Mouse (Mus musculus) embryonic facial prominence, embryonic 13.5 days (tissue): ENCODE measurements around the gene Pofut1. TPM values are rescaled to one million over a fixed set of nuclear protein-coding genes. Genes with fewer than 3 reads are reported as not detected.
"Not testable (repeated sequence)": the region's sequence is repeated elsewhere in the genome, so short reads cannot be mapped to it uniquely, and the experiment has no call there.

Source experiments
- ATAC-seq: fragments of 200-750 bp; cut with Nextera tagmentation; 2 replicates; pipeline ENCODE4 v1.8.0; 2017; ENCODE audit warnings: low read depth; ENCODE audit not compliant: insufficient number of reproducible peaks, insufficient read depth, low FRiP score, low TSS enrichment
- H3K27ac ChIP-seq: fragments of 300-500 bp; sonication (generic); 2 replicates; pipeline ENCODE4 v1.5.1; 2015; ENCODE audit warnings: moderate library complexity, mild to moderate bottlenecking, inconsistent platforms
- H3K27me3 ChIP-seq: fragments of 300-500 bp; sonication (generic); 2 replicates; pipeline ENCODE4 v1.6.1; 2015; ENCODE audit warnings: mild to moderate bottlenecking, inconsistent platforms
- H3K36me3 ChIP-seq: fragments of 300-500 bp; sonication (generic); 2 replicates; pipeline ENCODE4 v1.6.1; 2015; ENCODE audit warnings: mild to moderate bottlenecking, inconsistent platforms
- H3K4me1 ChIP-seq: fragments of 300-500 bp; sonication (generic); 2 replicates; pipeline ENCODE4 v1.6.1; 2015; ENCODE audit warnings: inconsistent platforms
- H3K4me2 ChIP-seq: fragments of 300-500 bp; sonication (generic); 2 replicates; pipeline ENCODE4 v1.6.1; 2015; ENCODE audit warnings: moderate library complexity, mild to moderate bottlenecking, inconsistent platforms
- H3K4me3 ChIP-seq: fragments of 300-500 bp; sonication (generic); 2 replicates; pipeline ENCODE4 v1.5.1; 2015; ENCODE audit warnings: mild to moderate bottlenecking, inconsistent platforms
- H3K9ac ChIP-seq: fragments of 300-500 bp; sonication (generic); 2 replicates; pipeline ENCODE4 v1.6.1; 2015; ENCODE audit warnings: mild to moderate bottlenecking, inconsistent platforms
- H3K9me3 ChIP-seq: fragments of 300-500 bp; sonication (generic); 2 replicates; pipeline ENCODE4 v1.6.1; 2016; ENCODE audit warnings: inconsistent platforms
- WGBS: fragments of 180-500 bp; shearing (Covaris S2); methylation state at CpG from one replicate; pipeline ENCODE4 v1.1.7; 2015; ENCODE audit warnings: mixed read lengths; 5-methylcytosine and 5-hydroxymethylcytosine counted together
- polyA plus RNA-seq: library from polyadenylated mRNA; unstranded; fragments of >200 nt; fragmentation: Nextera tagmentation; extraction: Ambion mirVana; gene quantifications from 2 replicates; pipeline ENCODE4 v1.2.1, GENCODE M21; 2015

Gene Pofut1
- polyA plus RNA-seq, 1 experiment from 2014 or later: 9.1 TPM

- H3K4me1 ChIP-seq, ATAC-seq, H3K9me3 ChIP-seq, H3K27me3 ChIP-seq, H3K4me2 ChIP-seq, H3K9ac ChIP-seq, H3K27ac ChIP-seq, H3K4me3 ChIP-seq: not testable (repeated sequence)
- 69% methylated on average over 8 of the region's 8 CpGs for WGBS
- peaks cover 28% of the 10 kb centered on the region for H3K36me3 ChIP-seq
Measured at GRCm38 (mm10) chr2:153270231-153270915, 29.0 kb downstream of the Pofut1 start.

DNA sequence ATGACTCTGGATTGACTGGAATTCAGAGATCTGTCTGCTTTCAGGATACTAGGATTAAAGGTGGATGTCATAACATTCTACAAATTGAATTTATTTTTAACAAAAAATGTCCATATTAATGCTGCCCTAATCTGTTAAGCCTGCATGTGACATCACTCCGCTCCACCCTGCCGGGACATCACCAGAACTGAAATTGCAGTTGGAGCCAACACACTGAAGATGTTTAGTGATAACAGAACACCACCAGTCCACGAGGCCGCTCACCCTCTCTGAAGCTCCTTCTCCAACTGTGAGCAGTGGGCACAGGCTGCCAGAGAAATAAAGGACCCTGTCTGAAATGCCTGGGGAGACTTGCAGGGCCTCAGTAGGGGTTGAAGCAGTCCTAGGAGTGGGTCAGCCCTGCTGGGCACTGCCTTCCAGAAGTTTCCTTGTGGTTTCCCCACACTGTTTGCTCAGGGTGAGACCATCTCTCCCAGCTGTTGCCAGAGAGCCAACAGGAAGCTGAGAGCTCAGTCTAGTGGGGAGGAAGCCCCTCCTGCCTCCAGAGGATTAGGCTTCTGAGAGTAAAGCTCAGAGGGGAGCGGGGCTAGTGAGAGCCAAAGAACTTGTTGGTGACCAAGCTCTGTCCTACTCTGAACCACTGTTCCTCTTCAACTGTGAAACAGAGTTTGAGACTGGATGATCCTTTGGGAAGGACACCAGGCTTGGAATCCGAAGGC, 33.0 kb downstream of the Pofut1 start:
- not testable (repeated sequence) for H3K36me3 ChIP-seq, H3K4me1 ChIP-seq, H3K27me3 ChIP-seq, H3K4me2 ChIP-seq, H3K9ac ChIP-seq, H3K4me3 ChIP-seq, H3K9me3 ChIP-seq, ATAC-seq, H3K27ac ChIP-seq
- 73% methylated on average over 6 of the region's 6 CpGs for WGBS

- Histone ChIP-seq H3K4me2 (no peak overlapping the region), H3K27ac (no peak overlapping the region), H3K27me3 (no peaks in the 10 kb centered on the region), H3K4me3 (no peak overlapping the region), H3K9ac (no peak overlapping the region), H3K4me1 (peaks cover 7% of the 10 kb centered on the region; the same call in 1 of the 2 replicates), H3K9me3 (no peaks in the 10 kb centered on the region; the same call in 1 of the 2 replicates), H3K36me3 (no peaks in the 10 kb centered on the region)
- 73% methylated on average over 6 of the region's 6 CpGs for WGBS
- no peak for ATAC-seq
Measured at GRCm38 (mm10) chr2:153274919-153275247, 33.5 kb downstream of the Pofut1 start.

DNA sequence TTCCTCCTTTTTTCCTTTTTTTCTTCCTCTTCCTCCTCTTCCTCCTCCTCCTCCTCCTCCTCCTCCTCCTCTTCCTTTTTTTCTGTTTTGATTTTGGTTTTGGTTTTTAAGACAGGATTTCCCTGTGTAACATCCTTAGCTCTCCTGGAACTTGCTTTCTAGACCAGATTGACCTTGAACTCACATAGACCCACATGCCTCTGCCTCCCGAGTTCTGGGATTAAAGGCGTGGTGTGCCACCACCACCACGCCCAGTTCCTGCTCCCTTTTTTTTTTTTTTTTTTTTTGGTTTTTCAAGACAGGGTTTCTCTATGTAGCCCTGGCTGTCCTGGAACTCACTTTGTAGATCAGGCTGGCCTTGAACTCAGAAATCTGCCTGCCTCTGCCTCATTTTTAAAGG, 34.2 kb downstream of the Pofut1 start:
- H3K9me3 ChIP-seq, H3K4me3 ChIP-seq, H3K27me3 ChIP-seq, H3K36me3 ChIP-seq, H3K9ac ChIP-seq, H3K27ac ChIP-seq, H3K4me2 ChIP-seq, H3K4me1 ChIP-seq, ATAC-seq: not testable (repeated sequence)
- WGBS: 78% methylated on average over 3 of the region's 3 CpGs

GRCm38 (mm10) chr2:153276440-153276839, 35.1 kb downstream of the Pofut1 start:
- WGBS: 88% methylated on average over 8 of the region's 8 CpGs
- Histone ChIP-seq H3K9me3 (no peaks in the 10 kb centered on the region; the same call in 1 of the 2 replicates), H3K4me2 (no peak overlapping the region), H3K36me3 (no peaks in the 10 kb centered on the region), H3K9ac (no peak overlapping the region), H3K4me3 (no peak overlapping the region), H3K4me1 (peaks cover 5% of the 10 kb centered on the region; the same call in 1 of the 2 replicates), H3K27me3 (no peaks in the 10 kb centered on the region), H3K27ac (no peak overlapping the region)
- ATAC-seq: no peak

DNA sequence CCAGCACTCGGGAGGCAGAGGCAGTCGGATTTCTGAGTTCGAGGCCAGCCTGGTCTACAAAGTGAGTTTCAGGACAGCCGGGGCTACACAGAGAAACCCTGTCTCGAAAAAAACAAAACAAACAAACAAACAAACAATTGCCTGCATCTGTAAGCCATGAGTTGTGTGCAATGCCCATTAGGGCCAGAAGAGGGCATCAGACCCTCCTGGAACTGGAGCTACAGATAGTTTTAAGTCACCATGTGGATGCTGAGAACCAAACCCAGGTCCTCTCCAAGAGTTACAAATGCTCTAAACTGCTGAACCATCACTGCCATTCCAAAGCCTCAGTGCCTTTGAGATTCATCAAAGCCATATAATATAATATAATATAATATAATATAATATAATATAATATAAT, 35.5 kb downstream of the Pofut1 start:
- H3K4me1 ChIP-seq, ATAC-seq, H3K9me3 ChIP-seq, H3K27ac ChIP-seq, H3K27me3 ChIP-seq, H3K9ac ChIP-seq, H3K4me2 ChIP-seq, H3K4me3 ChIP-seq, H3K36me3 ChIP-seq: not testable (repeated sequence)
- 92% methylated on average over 5 of the region's 5 CpGs for WGBS

GRCm38 (mm10) chr2:153278357-153278756, 37.0 kb downstream of the Pofut1 start:
- WGBS: 78% methylated on average over 5 of the region's 5 CpGs
- Histone ChIP-seq H3K36me3 (no peaks in the 10 kb centered on the region), H3K4me1 (peaks cover under 1% of the 10 kb centered on the region; the same call in 1 of the 2 replicates), H3K4me3 (no peak overlapping the region), H3K4me2 (no peak overlapping the region), H3K27ac (no peak overlapping the region), H3K9me3 (no peaks in the 10 kb centered on the region; the same call in 1 of the 2 replicates), H3K9ac (no peak overlapping the region), H3K27me3 (no peaks in the 10 kb centered on the region)
- ATAC-seq: no peak

DNA sequence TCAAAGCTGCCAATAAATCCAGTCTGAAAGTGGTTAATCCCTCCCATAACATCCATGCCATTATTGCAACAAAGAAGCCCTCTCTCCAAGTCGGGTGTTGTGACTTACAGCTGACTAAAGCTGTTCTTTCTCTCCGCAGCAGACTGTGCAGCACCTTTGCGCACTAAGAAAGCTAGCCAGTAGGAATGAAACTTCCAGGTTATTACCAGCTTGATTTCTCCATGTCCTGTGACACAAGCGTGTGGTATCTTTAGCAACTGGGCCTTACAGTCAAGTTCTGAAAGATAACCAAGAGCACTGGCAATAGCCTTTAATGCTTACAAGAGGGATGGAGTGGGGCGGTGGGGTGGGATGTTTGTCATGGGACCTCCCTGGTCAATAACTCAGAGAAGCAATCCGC, 42.6 kb downstream of the Pofut1 start:
- Histone ChIP-seq H3K27me3 (no peaks in the 10 kb centered on the region), H3K4me1 (no peaks in the 10 kb centered on the region), H3K9ac (no peak overlapping the region), H3K4me3 (no peak overlapping the region), H3K27ac (no peak overlapping the region), H3K4me2 (no peak overlapping the region), H3K36me3 (no peaks in the 10 kb centered on the region), H3K9me3 (no peaks in the 10 kb centered on the region)
- ATAC-seq: no peak
- WGBS: 85% methylated on average over 6 of the region's 6 CpGs

GRCm38 (mm10) chr2:153286524-153286923, 45.2 kb downstream of the Pofut1 start:
- Histone ChIP-seq H3K27ac (no peak overlapping the region), H3K9ac (no peak overlapping the region), H3K4me1 (peaks cover 8% of the 10 kb centered on the region), H3K9me3 (no peaks in the 10 kb centered on the region), H3K36me3 (no peaks in the 10 kb centered on the region), H3K4me3 (no peak overlapping the region), H3K4me2 (no peak overlapping the region), H3K27me3 (no peaks in the 10 kb centered on the region)
- WGBS: 85% methylated on average over 4 of the region's 4 CpGs
- ATAC-seq: no peak

- Histone ChIP-seq H3K9me3 (no peaks in the 10 kb centered on the region), H3K27ac (no peak overlapping the region), H3K9ac (no peak overlapping the region), H3K36me3 (no peaks in the 10 kb centered on the region), H3K4me1 (peaks cover 20% of the 10 kb centered on the region), H3K27me3 (no peaks in the 10 kb centered on the region), H3K4me3 (no peak overlapping the region), H3K4me2 (no peak overlapping the region)
- WGBS: 37% methylated on average over 6 of the region's 6 CpGs
- 0 out of 2 replicates have a peak, but pooled peaks have one; percentile 18 for ATAC-seq
Measured at GRCm38 (mm10) chr2:153287835-153288234, 46.5 kb downstream of the Pofut1 start.

DNA sequence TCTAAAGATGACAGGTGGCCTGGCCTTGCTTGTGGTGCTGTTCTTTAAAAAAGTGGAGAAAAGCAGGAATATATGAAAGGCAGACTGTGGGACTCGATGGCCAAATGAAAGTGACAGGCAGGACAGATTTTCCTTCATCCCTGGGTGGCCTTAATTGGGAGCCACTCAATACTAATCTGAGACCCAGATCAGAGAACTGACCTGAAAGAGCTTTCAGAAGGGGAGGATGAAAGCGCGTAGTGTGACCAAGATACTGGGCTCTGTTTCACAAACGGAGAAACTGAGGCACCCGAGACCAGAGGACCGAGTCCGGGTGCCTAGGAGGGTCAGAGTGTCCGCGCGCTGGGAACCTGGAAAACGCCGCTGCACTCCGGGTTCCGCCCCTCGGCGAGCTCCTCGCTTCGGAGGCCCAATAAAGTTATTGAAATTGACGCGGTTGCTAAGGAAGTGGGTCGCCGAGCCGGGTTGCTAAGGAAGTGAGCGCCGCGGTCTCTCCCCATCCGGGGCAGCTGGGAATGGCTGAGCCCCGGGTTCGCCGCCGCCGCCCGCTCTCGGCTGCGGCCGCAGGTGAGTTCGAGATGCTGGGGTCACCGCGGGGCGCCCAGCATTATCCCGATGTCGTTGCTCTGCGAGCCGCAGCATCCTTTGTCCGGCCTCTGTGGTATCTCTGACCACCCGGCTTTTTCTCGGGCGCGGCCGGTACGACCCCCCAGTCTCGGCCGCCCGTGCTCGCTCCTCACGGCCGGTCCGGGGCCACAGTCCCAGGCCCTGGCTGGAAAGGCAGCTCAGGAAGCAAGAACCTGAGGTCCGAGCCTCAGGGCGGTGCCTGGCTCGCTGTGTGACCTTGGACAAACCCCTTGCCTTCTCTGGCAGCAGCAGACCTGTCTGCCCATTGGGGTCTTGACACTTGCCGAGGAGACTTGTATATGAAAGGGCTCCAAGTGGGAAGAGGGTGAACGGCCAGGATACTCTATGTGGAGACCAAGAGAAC, 49.9 kb downstream of the Pofut1 start, which contains the start of gene Kif3b:
Gene Kif3b (plus strand): TSS at position 476 of the 991 bp plus-strand sequence.
- peak; percentile 81 for ATAC-seq
- H3K4me1 ChIP-seq: peaks cover 20% of the 10 kb centered on the region
- under 1% methylated on average over 63 of the region's 63 CpGs for WGBS
- no peaks in the 10 kb centered on the region for H3K9me3 ChIP-seq
- H3K27me3 ChIP-seq: no peaks in the 10 kb centered on the region
- peak within 1 kb of the TSS; percentile 91 for H3K9ac ChIP-seq
- no peak within 1 kb of the TSS for H3K27ac ChIP-seq
- peak within 1 kb of the TSS; percentile 94 for H3K4me2 ChIP-seq
- H3K4me3 ChIP-seq: peak within 1 kb of the TSS; percentile 91
- no peaks in the 10 kb centered on the region for H3K36me3 ChIP-seq
